Mouse (Mus musculus) G1E (cell line): ENCODE measurements around the gene Hsbp1.

Source experiments
- CTCF ChIP-seq: IDR thresholded peaks from 2 replicates; pipeline ENCODE4 v1.5.1; 2012; ENCODE audit warnings: low read depth, low read length, inconsistent platforms, mixed read lengths
- GATA1 ChIP-seq: IDR thresholded peaks from 2 replicates; pipeline ENCODE4 v1.6.1; 2012; ENCODE audit warnings: borderline replicate concordance, low read length, inconsistent platforms, mixed read lengths
- GATA2 ChIP-seq: IDR thresholded peaks from 2 replicates; pipeline ENCODE4 v1.6.1; 2012; ENCODE audit warnings: low read depth, low read length, inconsistent platforms, borderline replicate concordance
- POLR2AphosphoS5 ChIP-seq: IDR thresholded peaks from 2 replicates; pipeline ENCODE4 v1.6.1; 2012; ENCODE audit warnings: low read depth, low read length, inconsistent platforms; ENCODE audit not compliant: insufficient replicate concordance
- TAL1 ChIP-seq: conservative IDR thresholded peaks from 2 replicates; pipeline ENCODE4 v1.6.1; 2012; ENCODE audit warnings: low read depth, low read length, inconsistent platforms, mixed read lengths

DNA sequence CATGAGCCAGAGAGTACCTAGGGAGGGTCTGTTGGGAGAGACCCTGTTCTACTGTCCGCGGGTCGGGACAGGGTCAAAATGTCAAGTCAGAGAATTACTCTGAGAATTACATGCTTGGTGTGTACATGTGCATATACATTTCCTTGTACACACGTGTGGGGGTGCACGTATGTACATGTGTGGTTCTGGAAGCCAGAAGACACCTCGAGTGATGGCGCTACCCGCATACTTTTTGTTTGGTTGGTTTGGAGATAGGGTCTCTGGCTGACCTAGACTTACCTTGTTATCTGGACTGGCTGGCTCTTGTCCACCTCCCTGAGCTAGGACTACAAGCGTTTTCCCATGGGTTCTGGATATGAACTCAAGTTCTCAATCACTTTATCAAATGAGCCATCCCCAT, 49.8 kb downstream of the Hsbp1 start:
- no peak for TF ChIP-seq CTCF
- no peak for TF ChIP-seq GATA1
- TF ChIP-seq GATA2, result no peak
- TF ChIP-seq POLR2AphosphoS5, result no peak
- no peak for TF ChIP-seq TAL1
